Mouse (Mus musculus) colon, adult 2 months (tissue): ENCODE data around the gene Htr1b. TPM values are rescaled to one million over a fixed set of nuclear protein-coding genes. Genes with fewer than 3 reads are reported as not detected.

Experiments
- polyA plus RNA-seq: library from polyadenylated mRNA; depleted of rRNA; stranded (reverse); fragments of >200 nt; gene quantifications from 2 replicates; pipeline ENCODE4 v1.2.3, GENCODE M21; 2012; rRNA removed

The Htr1b gene
- 0.44 and 0.71 TPM in 2 replicates for polyA plus RNA-seq

GRCm38 (mm10) chr9:81633437-81633973 lies at the start of gene Htr1b:
Gene Htr1b, minus strand, starts transcription at chr9:81633828.

Other genes starting within 250 kb of the Htr1b start
- gene Mei4, start 229.8 kb upstream of the Htr1b start, polyA plus RNA-seq: not detected in 2 replicates